Mouse (Mus musculus) lung, postnatal 0 days (tissue): ENCODE data around the gene Rab23. TPM values are rescaled to one million over a fixed set of nuclear protein-coding genes. Genes with fewer than 3 reads are reported as not detected.
A peak's percentile ranks its signal among the peaks of the same experiment; 100 is the strongest.

ENCODE experiments used
- ATAC-seq: fragments of 200-750 bp; cut with Nextera tagmentation; 2 replicates; pipeline ENCODE4 v1.8.0; 2017; ENCODE audit warnings: moderate library complexity
- DNase-seq: peaks from one replicate; pipeline ENCODE4 v3.0.0-alpha.2; 2016; ENCODE audit warnings: low spot score
- H3K27ac ChIP-seq: fragments of 300-500 bp; sonication (generic); 2 replicates; pipeline ENCODE4 v1.5.1; 2014; ENCODE audit warnings: antibody characterized with exemption, mild to moderate bottlenecking, low read length, mixed read lengths
- H3K27me3 ChIP-seq: fragments of 300-500 bp; sonication (generic); replicated peaks from 2 replicates; pipeline ENCODE4 v1.6.1; 2014; ENCODE audit warnings: low read length, mixed read lengths; ENCODE audit not compliant: insufficient read depth
- H3K36me3 ChIP-seq: fragments of 300-500 bp; sonication (generic); 2 replicates; pipeline ENCODE4 v1.6.1; 2014; ENCODE audit warnings: low read length, mixed read lengths; ENCODE audit not compliant: insufficient read depth
- H3K4me1 ChIP-seq: fragments of 300-500 bp; sonication (generic); 2 replicates; pipeline ENCODE4 v1.6.1; 2014; ENCODE audit warnings: antibody characterized with exemption, low read depth, low read length, mixed read lengths; ENCODE audit not compliant: insufficient read depth
- H3K4me2 ChIP-seq: fragments of 300-500 bp; sonication (generic); replicated peaks from 2 replicates; pipeline ENCODE4 v1.6.1; 2014; ENCODE audit warnings: low read depth, mild to moderate bottlenecking, low read length, moderate library complexity, mixed read lengths
- H3K4me3 ChIP-seq: fragments of 300-500 bp; sonication (generic); 2 replicates; pipeline ENCODE4 v1.5.1; 2014; ENCODE audit warnings: low read depth, low read length
- H3K9ac ChIP-seq: fragments of 300-500 bp; sonication (generic); replicated peaks from 2 replicates; pipeline ENCODE4 v1.6.1; 2014; ENCODE audit warnings: low read depth, mild to moderate bottlenecking
- H3K9me3 ChIP-seq: fragments of 300-500 bp; sonication (generic); 2 replicates; pipeline ENCODE4 v1.6.1; 2016; ENCODE audit warnings: low read length, mixed read lengths
- CTCF ChIP-seq: IDR thresholded peaks from 2 replicates; pipeline ENCODE4 v1.5.1; 2016; ENCODE audit warnings: antibody characterized with exemption, mild to moderate bottlenecking
- EP300 ChIP-seq: IDR thresholded peaks from 2 replicates; pipeline ENCODE4 v1.6.1; 2016; ENCODE audit warnings: antibody characterized with exemption, mild to moderate bottlenecking, control low read depth
- WGBS: fragments of 180-500 bp; shearing (Covaris S2); extraction: QIAGEN DNeasy Blood & Tissue Kit; methylation state at CpG from one replicate; pipeline ENCODE4 v1.1.7; 2014; 5-methylcytosine and 5-hydroxymethylcytosine counted together
- polyA plus RNA-seq: library from polyadenylated mRNA; unstranded; fragments of >200 nt; fragmentation: Nextera tagmentation; extraction: Ambion mirVana; gene quantifications from 2 replicates; pipeline ENCODE4 v1.2.1, GENCODE M21; 2015

Rab23 gene
- polyA plus RNA-seq, 1 experiment from 2014 or later = 13.1 TPM

- DNase-seq (no peak), ATAC-seq (no peak)
- H3K4me2 ChIP-seq = no peak overlapping the region
- no peaks in the 10 kb centered on the region for H3K36me3 ChIP-seq
- no peaks in the 10 kb centered on the region for H3K9me3 ChIP-seq
- no peaks in the 10 kb centered on the region for H3K27me3 ChIP-seq
- no peaks in the 10 kb centered on the region for H3K4me1 ChIP-seq
- 39% methylated on average over 3 of the region's 4 CpGs for WGBS
- H3K9ac ChIP-seq = no peak overlapping the region
- no peak overlapping the region for H3K4me3 ChIP-seq
- no peak for TF ChIP-seq CTCF
- no peak for TF ChIP-seq EP300
- H3K27ac ChIP-seq = no peak overlapping the region
Measured at GRCm38 (mm10) chr1:33680435-33680834, 39.3 kb upstream of the Rab23 start.

GRCm38 (mm10) chr1:33680890-33681289, 38.8 kb upstream of the Rab23 start:
- Histone ChIP-seq H3K27me3 (no peaks in the 10 kb centered on the region), H3K4me1 (no peaks in the 10 kb centered on the region), H3K36me3 (no peaks in the 10 kb centered on the region), H3K27ac (no peak overlapping the region), H3K4me3 (no peak overlapping the region), H3K9me3 (no peaks in the 10 kb centered on the region), H3K4me2 (no peak overlapping the region), H3K9ac (no peak overlapping the region)
- TF ChIP-seq CTCF (no peak), EP300 (no peak)
- DNase-seq = no peak
- 92% methylated on average over 7 of the region's 7 CpGs for WGBS
- no peak for ATAC-seq

- ATAC-seq = peak; percentile 57
- Histone ChIP-seq H3K36me3 (no peaks in the 10 kb centered on the region), H3K27me3 (no peaks in the 10 kb centered on the region), H3K27ac (no peak overlapping the region), H3K4me3 (no peak overlapping the region), H3K9me3 (no peaks in the 10 kb centered on the region), H3K9ac (no peak overlapping the region), H3K4me1 (no peaks in the 10 kb centered on the region), H3K4me2 (no peak overlapping the region)
- WGBS = 67% methylated on average over 8 of the region's 8 CpGs
- DNase-seq = peak; percentile 53
- TF ChIP-seq CTCF (peak; percentile 72), EP300 (no peak)
Measured at GRCm38 (mm10) chr1:33684459-33684858, 35.2 kb upstream of the Rab23 start.

GRCm38 (mm10) chr1:33688810-33689209, 30.9 kb upstream of the Rab23 start:
- no peak for DNase-seq
- Histone ChIP-seq H3K27ac (no peak overlapping the region), H3K4me2 (no peak overlapping the region), H3K4me3 (no peak overlapping the region), H3K9ac (no peak overlapping the region), H3K9me3 (no peaks in the 10 kb centered on the region), H3K27me3 (no peaks in the 10 kb centered on the region), H3K4me1 (no peaks in the 10 kb centered on the region), H3K36me3 (no peaks in the 10 kb centered on the region)
- WGBS = 55% methylated on average over 2 of the region's 2 CpGs
- no peak for TF ChIP-seq CTCF
- TF ChIP-seq EP300 = no peak
- ATAC-seq = no peak

- Histone ChIP-seq H3K27ac (no peak overlapping the region), H3K36me3 (no peaks in the 10 kb centered on the region), H3K9me3 (no peaks in the 10 kb centered on the region), H3K4me2 (no peak overlapping the region), H3K4me3 (no peak overlapping the region), H3K4me1 (no peaks in the 10 kb centered on the region), H3K27me3 (no peaks in the 10 kb centered on the region), H3K9ac (no peak overlapping the region)
- DNase-seq = no peak
- ATAC-seq = no peak
- TF ChIP-seq CTCF (no peak), EP300 (no peak)
- WGBS = 74% methylated on average over 8 of the region's 8 CpGs
Measured at GRCm38 (mm10) chr1:33689446-33690086, 30.1 kb upstream of the Rab23 start.

- TF ChIP-seq CTCF (no peak), EP300 (no peak)
- Histone ChIP-seq H3K9ac (no peak overlapping the region), H3K36me3 (no peaks in the 10 kb centered on the region), H3K4me3 (no peak overlapping the region), H3K27ac (no peak overlapping the region), H3K4me1 (no peaks in the 10 kb centered on the region), H3K9me3 (no peaks in the 10 kb centered on the region), H3K27me3 (no peaks in the 10 kb centered on the region), H3K4me2 (no peak overlapping the region)
- ATAC-seq (no peak), DNase-seq (no peak)
- WGBS = 45% methylated on average over 4 of the region's 4 CpGs
Measured at GRCm38 (mm10) chr1:33690087-33690448, 29.6 kb upstream of the Rab23 start.

- 76% methylated on average over 3 of the region's 3 CpGs for WGBS
- no peak for ATAC-seq
- H3K9ac ChIP-seq = no peak overlapping the region
- DNase-seq = no peak
- H3K9me3 ChIP-seq = no peaks in the 10 kb centered on the region
- H3K4me2 ChIP-seq = no peak overlapping the region
- H3K4me1 ChIP-seq = no peaks in the 10 kb centered on the region
- no peak for TF ChIP-seq EP300
- TF ChIP-seq CTCF = no peak
- H3K4me3 ChIP-seq = no peak overlapping the region
- H3K36me3 ChIP-seq = no peaks in the 10 kb centered on the region
- H3K27ac ChIP-seq = no peak overlapping the region
- H3K27me3 ChIP-seq = no peaks in the 10 kb centered on the region
Measured at GRCm38 (mm10) chr1:33693893-33694292, 25.8 kb upstream of the Rab23 start.
